Mouse (Mus musculus) myocyte (in vitro differentiated cells): ENCODE measurements around the gene Oxgr1. TPM values are rescaled to one million over a fixed set of nuclear protein-coding genes. Genes with fewer than 3 reads are reported as not detected.

ENCODE experiments used
- H3K27me3 ChIP-seq: one replicate; pipeline ENCODE4 v1.6.1; 2011; ENCODE audit not compliant: control insufficient read depth, insufficient read depth, insufficient read length
- H3K36me3 ChIP-seq: one replicate; pipeline ENCODE4 v1.6.1; 2011; ENCODE audit not compliant: control insufficient read depth, insufficient read depth
- H3K4me2 ChIP-seq: one replicate; pipeline ENCODE4 v1.6.1; 2011; ENCODE audit warnings: low read depth, control low read depth
- H3K4me3 ChIP-seq: one replicate; pipeline ENCODE4 v1.5.1; 2011; ENCODE audit warnings: mild to moderate bottlenecking, control low read depth, moderate library complexity
- H3K79me2 ChIP-seq: one replicate; pipeline ENCODE4 v1.6.1; 2011; ENCODE audit not compliant: control insufficient read depth, insufficient read depth
- H3ac ChIP-seq: one replicate; pipeline ENCODE4 v1.6.1; 2011; ENCODE audit not compliant: control insufficient read depth, insufficient read length
- CEBPB ChIP-seq: IDR thresholded peaks from 2 replicates; pipeline ENCODE4 v1.6.1; 2011; ENCODE audit warnings: mild to moderate bottlenecking, moderate library complexity; ENCODE audit not compliant: poor library complexity, insufficient read depth, severe bottlenecking
- E2F4 ChIP-seq: IDR thresholded peaks from one replicate; pipeline ENCODE4 v1.6.1; 2011; ENCODE audit warnings: mild to moderate bottlenecking, control low read depth, moderate library complexity; ENCODE audit not compliant: insufficient read depth
- MAX ChIP-seq: IDR thresholded peaks from one replicate; pipeline ENCODE4 v1.6.1; 2011; ENCODE audit warnings: low read depth, mild to moderate bottlenecking, control low read depth
- MYOD1 ChIP-seq, 3 experiments: IDR thresholded peaks; one replicate each; pipeline ENCODE4 v1.6.1; 2011; ENCODE audit warnings: control low read depth in 2 of 3, low read depth in 2 of 3, mild to moderate bottlenecking in 2 of 3, moderate library complexity in 1 of 3; ENCODE audit not compliant: insufficient read length in 2 of 3, control insufficient read depth in 1 of 3
- MYOG ChIP-seq, 3 experiments: IDR thresholded peaks; one replicate each; pipeline ENCODE4 v1.6.1; 2011; ENCODE audit warnings: control low read depth in 2 of 3, low read depth in 2 of 3, mild to moderate bottlenecking in 2 of 3; ENCODE audit not compliant: insufficient read length in 2 of 3, control insufficient read depth in 1 of 3, insufficient read depth in 1 of 3
- POLR2A ChIP-seq: IDR thresholded peaks from one replicate; pipeline ENCODE4 v1.6.1; 2011; ENCODE audit warnings: low read depth, mild to moderate bottlenecking, control low read depth, moderate library complexity; ENCODE audit not compliant: insufficient read length
- POLR2AphosphoS2 ChIP-seq: IDR thresholded peaks from one replicate; pipeline ENCODE4 v1.6.1; 2011; ENCODE audit warnings: low read depth, control low read depth; ENCODE audit not compliant: insufficient read length
- REST ChIP-seq: IDR thresholded peaks from one replicate; pipeline ENCODE4 v1.6.1; 2011; ENCODE audit warnings: mild to moderate bottlenecking, control low read depth, moderate library complexity; ENCODE audit not compliant: insufficient read depth, insufficient read length
- SRF ChIP-seq: IDR thresholded peaks from one replicate; pipeline ENCODE4 v1.6.1; 2011; ENCODE audit warnings: low read depth; ENCODE audit not compliant: control insufficient read depth, insufficient read length
- TCF12 ChIP-seq: IDR thresholded peaks from one replicate; pipeline ENCODE4 v1.6.1; 2011; ENCODE audit warnings: mild to moderate bottlenecking, control low read depth; ENCODE audit not compliant: poor library complexity, insufficient read depth, severe bottlenecking
- TCF3 ChIP-seq: IDR thresholded peaks from one replicate; pipeline ENCODE4 v1.6.1; 2011; ENCODE audit warnings: low read depth, control low read depth; ENCODE audit not compliant: insufficient read length
- USF1 ChIP-seq: IDR thresholded peaks from one replicate; pipeline ENCODE4 v1.6.1; 2011; ENCODE audit warnings: low read depth, mild to moderate bottlenecking, control low read depth, moderate library complexity
- polyA plus RNA-seq: library from polyadenylated mRNA; unstranded; fragments of >200 nt; fragmentation: generic; extraction: Trizol; gene quantifications from one replicate; pipeline ENCODE4 v1.2.1, GENCODE M21; 2012; ENCODE audit warnings: missing spikeins

Gene Oxgr1
- polyA plus RNA-seq, 1 experiment, result not detected

- Histone ChIP-seq H3K4me2 (no peak overlapping the region), H3K27me3 (no peaks in the 10 kb centered on the region), H3K36me3 (no peaks in the 10 kb centered on the region), H3K79me2 (no peaks in the 10 kb centered on the region), H3ac (no peak overlapping the region), H3K4me3 (no peak overlapping the region)
- no peak for TF ChIP-seq TCF3
- TF ChIP-seq REST, result no peak
- no peak for TF ChIP-seq POLR2A
- TF ChIP-seq SRF, result no peak
These were observed 8.8 kb downstream of the Oxgr1 start for GRCm38 (mm10) chr14:120033454-120033853.

GRCm38 (mm10) chr14:120019948-120020347, 22.3 kb downstream of the Oxgr1 start:
- no peaks in the 10 kb centered on the region for H3K27me3 ChIP-seq
- H3K79me2 ChIP-seq, result no peaks in the 10 kb centered on the region
- H3ac ChIP-seq, result no peak overlapping the region
- H3K4me3 ChIP-seq, result no peak overlapping the region
- TF ChIP-seq USF1 (no peak), POLR2A (no peak), TCF3 (no peak), MYOD1 (IDR thresholded peaks at IDR 0.05; ENCODE audit: control insufficient read depth in 1 of 3, insufficient read length in 2 of 3, low read depth in 2 of 3) (no peak), TCF12 (no peak), MAX (no peak), MYOG (IDR thresholded peaks at IDR 0.05; ENCODE audit: control insufficient read depth in 1 of 3, insufficient read depth in 1 of 3, insufficient read length in 2 of 3, low read depth in 2 of 3) (no peak), SRF (no peak), REST (no peak), E2F4 (no peak), POLR2AphosphoS2 (no peak), CEBPB (no peak)
- no peaks in the 10 kb centered on the region for H3K36me3 ChIP-seq
- no peak overlapping the region for H3K4me2 ChIP-seq

- H3K36me3 ChIP-seq, result no peaks in the 10 kb centered on the region
- no peaks in the 10 kb centered on the region for H3K79me2 ChIP-seq
- no peak overlapping the region for H3ac ChIP-seq
- H3K4me2 ChIP-seq, result no peak overlapping the region
- TF ChIP-seq POLR2A (no peak), TCF3 (no peak), TCF12 (no peak), USF1 (no peak), MYOD1 (IDR thresholded peaks at IDR 0.05; ENCODE audit: control insufficient read depth in 1 of 3, insufficient read length in 2 of 3, low read depth in 2 of 3) (no peak), SRF (no peak), E2F4 (no peak), MYOG (IDR thresholded peaks at IDR 0.05; ENCODE audit: control insufficient read depth in 1 of 3, insufficient read depth in 1 of 3, insufficient read length in 2 of 3, low read depth in 2 of 3) (no peak), REST (no peak), MAX (no peak), POLR2AphosphoS2 (no peak), CEBPB (no peak)
- H3K4me3 ChIP-seq, result no peak overlapping the region
- H3K27me3 ChIP-seq, result no peaks in the 10 kb centered on the region
These were observed 32.0 kb downstream of the Oxgr1 start for GRCm38 (mm10) chr14:120009969-120010872.

GRCm38 (mm10) chr14:120005153-120005552, 37.1 kb downstream of the Oxgr1 start:
- H3K27me3 ChIP-seq, result no peaks in the 10 kb centered on the region
- no peak overlapping the region for H3ac ChIP-seq
- no peaks in the 10 kb centered on the region for H3K36me3 ChIP-seq
- TF ChIP-seq REST, result no peak
- TF ChIP-seq POLR2AphosphoS2, result no peak
- no peak for TF ChIP-seq TCF3
- TF ChIP-seq TCF12, result no peak
- TF ChIP-seq E2F4, result no peak
- no peak for TF ChIP-seq MAX
- TF ChIP-seq MYOD1 (IDR thresholded peaks at IDR 0.05; ENCODE audit: control insufficient read depth in 1 of 3, insufficient read length in 2 of 3, low read depth in 2 of 3), result no peak
- no peak for TF ChIP-seq SRF
- no peak for TF ChIP-seq POLR2A
- no peak for TF ChIP-seq USF1
- no peak for TF ChIP-seq MYOG (IDR thresholded peaks at IDR 0.05; ENCODE audit: control insufficient read depth in 1 of 3, insufficient read depth in 1 of 3, insufficient read length in 2 of 3, low read depth in 2 of 3)
- no peak for TF ChIP-seq CEBPB
- no peaks in the 10 kb centered on the region for H3K79me2 ChIP-seq
- no peak overlapping the region for H3K4me2 ChIP-seq
- H3K4me3 ChIP-seq, result no peak overlapping the region
